Mouse (Mus musculus): ENCODE data around the gene Ppp1r3g. TPM values are rescaled to one million over a fixed set of nuclear protein-coding genes. Genes with fewer than 3 reads are reported as not detected.

Ppp1r3g gene
- under 1 TPM in 1 of 2 experiments, not detected in 1; 0.10 TPM for total RNA-seq (2021)
- long read RNA-seq, experiment 1, result 0 reads
- long read RNA-seq, experiment 2, result 0 reads

- DNase-seq, result no peak
These were observed at the start of gene Ppp1r3g for GRCm38 (mm10) chr13:35958539-35958938. TSS of gene Ppp1r3g (plus strand) at chr13:35958839.

GRCm38 (mm10) chr13:35911476-35911875 lies 47.2 kb upstream of the Ppp1r3g start:
- intact Hi-C loops (cut with DNase I), result no loop called here
- DNase-seq, result no peak

More at GRCm38 (mm10) chr13:35958539-35958938, at the start of gene Ppp1r3g:
- intact Hi-C loops (cut with DNase I), result no loop called here

- no peak for DNase-seq
- intact Hi-C loops (cut with DNase I), result no loop called here
These were observed 20.6 kb upstream of the Ppp1r3g start for GRCm38 (mm10) chr13:35937991-35938390.

DNA sequence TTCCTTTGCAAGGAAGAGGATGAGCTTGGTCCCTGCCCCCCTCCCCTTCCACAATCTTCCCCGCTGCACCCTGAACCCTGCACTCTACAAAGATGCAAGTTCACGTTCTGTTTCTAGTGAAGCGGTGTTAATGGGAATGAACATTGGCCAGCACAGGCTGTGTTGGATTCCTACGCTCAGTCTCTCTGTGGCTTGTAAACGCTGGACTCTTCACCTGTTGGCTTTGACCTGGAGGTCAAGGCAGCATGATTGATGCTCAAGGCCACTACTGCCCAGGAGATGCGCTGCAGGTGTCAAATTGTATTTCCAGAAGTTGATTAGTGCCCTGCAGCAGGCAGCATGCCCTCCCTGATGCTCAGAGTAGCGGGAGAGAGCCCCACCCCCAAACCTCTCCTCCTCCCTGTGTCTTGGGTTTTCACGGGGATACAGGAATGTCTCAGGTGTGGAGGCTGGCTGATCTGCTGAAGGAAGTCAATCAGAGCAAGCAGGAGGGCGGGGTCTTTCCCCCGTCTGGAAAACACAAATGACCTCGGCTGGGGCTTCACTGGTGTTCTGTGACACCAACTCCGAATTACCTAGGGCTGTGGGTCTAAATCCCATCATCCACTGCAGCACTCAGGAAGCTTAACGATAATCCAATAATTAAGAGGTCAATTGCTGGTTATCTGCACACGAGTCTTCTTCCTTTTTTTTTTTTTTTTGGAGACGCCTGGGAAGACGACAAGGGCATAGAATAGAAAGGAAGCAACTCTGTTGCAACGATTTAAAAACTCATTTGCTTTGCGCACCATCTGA lies 18.6 kb upstream of the Ppp1r3g start:
- DNase-seq, result no peak
- intact Hi-C loops (cut with DNase I), result no loop called here

DNA sequence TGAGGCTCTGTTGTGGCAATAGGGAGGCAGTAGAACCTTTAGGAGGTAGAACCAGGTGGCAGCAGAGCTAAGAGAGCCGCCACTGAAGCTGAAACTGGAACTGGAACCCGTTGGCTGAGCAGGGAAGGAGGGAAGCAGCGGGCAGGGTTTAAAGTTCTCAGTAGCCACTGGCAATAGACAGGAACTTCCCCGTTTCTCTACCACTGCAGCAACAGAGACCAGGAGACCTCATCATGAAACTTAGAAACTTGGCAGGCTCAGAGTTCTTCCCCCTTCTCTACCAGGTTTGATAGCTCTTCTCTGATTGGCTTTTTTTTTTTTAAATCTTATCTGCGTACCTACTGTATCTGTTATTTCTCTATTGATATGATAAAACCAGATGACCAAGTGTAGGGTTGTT lies 17.7 kb upstream of the Ppp1r3g start:
- intact Hi-C loops (cut with DNase I), result no loop called here
- no peak for DNase-seq

DNA sequence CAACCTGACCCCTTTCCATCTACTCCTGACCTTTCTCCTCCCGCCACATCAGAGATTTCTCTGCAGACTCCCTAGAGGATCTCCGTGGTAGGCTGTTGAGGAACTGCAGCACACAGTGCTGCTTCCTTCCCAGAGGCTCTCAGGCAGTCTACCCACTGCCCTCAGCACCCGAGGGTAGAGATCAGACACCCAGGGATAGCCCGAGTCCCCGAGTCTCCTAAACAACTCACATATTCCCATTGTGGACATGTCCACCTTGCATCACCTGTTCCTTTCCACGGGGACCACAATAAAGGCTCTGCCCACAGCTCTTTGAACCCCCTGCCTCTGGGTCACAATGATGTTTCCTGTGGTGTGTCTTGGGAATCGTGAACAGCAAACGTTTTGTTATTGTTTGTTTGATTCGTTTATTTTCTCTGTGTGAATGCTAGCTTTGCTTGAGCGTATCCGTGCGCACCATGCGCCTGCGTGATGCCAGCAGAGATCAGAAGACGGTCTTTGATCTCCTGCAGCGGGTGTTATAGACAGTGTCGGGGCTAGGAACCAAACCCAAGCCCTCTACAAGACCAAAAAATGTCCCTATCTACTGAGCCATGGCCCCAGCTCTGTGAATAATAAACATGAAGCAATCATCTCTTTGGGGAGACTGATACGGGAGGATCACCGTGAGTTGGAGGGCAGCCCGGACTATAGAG lies 11.8 kb upstream of the Ppp1r3g start:
- DNase-seq, result no peak
- intact Hi-C loops (cut with DNase I), result no loop called here

DNA sequence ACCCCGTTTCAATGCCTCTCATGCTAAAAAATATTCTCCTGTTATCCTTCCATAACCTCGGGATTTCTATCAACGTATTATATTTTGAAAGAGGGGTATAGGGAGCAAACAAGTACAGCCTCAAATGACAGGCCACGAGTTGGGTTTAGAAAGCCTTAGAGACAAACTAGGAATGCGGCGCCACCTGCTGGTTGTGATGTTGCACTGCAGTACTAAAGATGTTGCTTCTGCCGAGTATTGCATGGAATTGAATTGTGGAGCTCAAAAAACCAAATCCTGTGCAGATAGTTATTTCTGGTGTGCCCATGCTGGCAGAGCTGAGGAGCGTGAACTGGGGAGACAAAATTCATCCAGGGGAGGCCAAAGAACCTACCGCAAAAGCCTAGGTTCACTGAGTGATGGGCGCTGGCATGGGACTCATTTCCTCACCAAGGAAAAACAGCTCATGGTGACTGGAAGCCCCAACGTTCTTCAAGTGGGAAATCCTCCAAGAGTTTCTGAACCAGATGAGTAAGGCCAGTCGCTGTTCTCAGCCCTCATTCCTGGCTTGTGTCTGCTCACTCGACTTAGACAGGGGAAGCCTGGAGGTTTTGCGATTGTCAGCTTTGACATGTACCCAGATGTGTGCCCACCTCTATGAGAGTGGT lies 11.2 kb upstream of the Ppp1r3g start:
- DNase-seq, result peak; percentile 62 to 70
- intact Hi-C loops (cut with DNase I), result no loop called here

GRCm38 (mm10) chr13:35949814-35950455 lies 8.7 kb upstream of the Ppp1r3g start:
- intact Hi-C loops (cut with DNase I), result loop anchor here (2.0 kb wide), 1 partner anchor 177 kb away; no protein-coding TSS in a partner anchor
- no peak for DNase-seq

DNA sequence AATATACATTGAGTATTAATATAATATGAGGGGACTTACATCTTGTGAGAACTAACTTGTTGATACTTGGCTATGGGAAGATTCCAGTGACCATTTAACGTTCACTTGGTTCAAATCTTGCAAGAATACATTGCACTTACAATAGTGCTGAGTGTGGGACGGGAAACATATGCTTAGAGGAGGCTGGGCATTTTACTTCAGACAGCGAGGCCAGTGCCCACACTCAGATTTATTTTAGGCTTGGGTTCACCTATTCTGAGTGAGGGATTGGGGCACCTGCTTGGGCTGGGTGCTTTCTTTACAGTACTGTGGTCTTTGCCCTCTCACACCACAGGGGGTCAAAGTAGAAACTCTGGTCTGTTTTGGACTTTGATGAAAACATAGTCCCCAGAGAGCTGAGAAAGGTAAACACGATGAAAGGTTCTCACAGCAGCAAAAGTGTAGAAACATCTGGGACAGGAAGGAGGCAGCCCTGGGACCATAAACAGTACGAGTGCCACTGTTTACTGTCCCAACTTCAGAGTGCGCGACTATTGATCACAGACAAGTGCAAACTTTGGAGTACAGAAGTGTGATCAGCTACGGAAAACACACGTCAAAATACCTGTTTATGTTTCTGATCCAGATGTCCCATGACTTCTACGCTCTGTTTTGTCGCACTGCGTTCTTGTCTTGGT lies 890 bp downstream of the Ppp1r3g start:
- intact Hi-C loops (cut with DNase I), result no loop called here
- no peak for DNase-seq

DNA sequence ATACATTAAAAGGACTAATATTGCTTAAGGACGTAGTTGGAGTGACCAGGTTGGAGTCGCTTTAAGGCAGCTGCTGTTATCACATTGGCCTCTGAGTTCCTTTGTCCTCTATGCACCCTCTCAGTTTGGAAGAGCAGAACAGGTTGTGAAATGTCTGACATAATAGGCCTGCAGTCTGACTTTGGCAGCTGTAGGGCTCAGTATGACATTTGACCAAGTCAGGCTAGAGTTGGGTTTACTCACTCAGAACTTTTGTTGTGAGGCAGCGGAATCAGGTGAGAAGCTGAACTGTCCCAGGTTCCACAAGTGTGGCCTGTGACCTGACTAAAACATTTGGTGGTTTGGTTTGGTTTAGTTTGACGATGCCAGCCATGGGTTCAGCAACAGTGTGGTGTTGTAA lies 4.9 kb downstream of the Ppp1r3g start:
- intact Hi-C loops (cut with DNase I), result no loop called here
- no peak for DNase-seq

DNA sequence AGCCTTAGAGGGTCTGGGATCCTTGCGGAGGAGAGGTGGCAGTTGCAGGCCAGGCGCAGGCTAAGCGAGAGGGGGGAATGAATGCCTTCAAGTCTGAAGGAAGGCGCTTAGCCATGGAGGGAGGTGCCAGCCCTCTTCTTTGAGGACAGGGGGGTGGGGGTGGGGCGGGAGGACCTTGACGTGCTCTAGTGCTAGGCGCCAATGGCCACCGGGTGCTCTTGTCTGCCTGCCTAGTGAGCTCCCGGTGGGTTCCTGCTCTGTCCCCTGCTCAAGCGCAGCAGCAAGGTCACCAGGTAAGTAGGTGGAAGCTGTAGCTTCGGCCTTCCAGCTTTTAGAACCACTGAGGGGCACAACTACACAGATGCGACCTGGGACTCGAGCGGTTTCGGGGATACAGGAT lies 9.1 kb downstream of the Ppp1r3g start:
- DNase-seq, result no peak
- intact Hi-C loops (cut with DNase I), result no loop called here

- no peak for DNase-seq
These were observed 9.6 kb downstream of the Ppp1r3g start for GRCm38 (mm10) chr13:35968131-35968718.

GRCm38 (mm10) chr13:35968719-35969430 lies 10.2 kb downstream of the Ppp1r3g start:
- peak in 1 of 2 experiments; percentile 25 for DNase-seq
- intact Hi-C loops (cut with DNase I), result no loop called here

More at GRCm38 (mm10) chr13:35968131-35968718, 9.6 kb downstream of the Ppp1r3g start:
- intact Hi-C loops (cut with DNase I), result no loop called here

GRCm38 (mm10) chr13:35969431-35969721 lies 10.7 kb downstream of the Ppp1r3g start:
- intact Hi-C loops (cut with DNase I), result no loop called here
- DNase-seq, result no peak

GRCm38 (mm10) chr13:35969829-35970228 lies 11.2 kb downstream of the Ppp1r3g start:
- intact Hi-C loops (cut with DNase I), result no loop called here
- no peak for DNase-seq

- no peak for DNase-seq
- intact Hi-C loops (cut with DNase I), result no loop called here
These were observed 18.3 kb downstream of the Ppp1r3g start for GRCm38 (mm10) chr13:35976912-35977311.

GRCm38 (mm10) chr13:35980471-35980870 lies 21.8 kb downstream of the Ppp1r3g start:
- intact Hi-C loops (cut with DNase I), result no loop called here
- no peak for DNase-seq

DNA sequence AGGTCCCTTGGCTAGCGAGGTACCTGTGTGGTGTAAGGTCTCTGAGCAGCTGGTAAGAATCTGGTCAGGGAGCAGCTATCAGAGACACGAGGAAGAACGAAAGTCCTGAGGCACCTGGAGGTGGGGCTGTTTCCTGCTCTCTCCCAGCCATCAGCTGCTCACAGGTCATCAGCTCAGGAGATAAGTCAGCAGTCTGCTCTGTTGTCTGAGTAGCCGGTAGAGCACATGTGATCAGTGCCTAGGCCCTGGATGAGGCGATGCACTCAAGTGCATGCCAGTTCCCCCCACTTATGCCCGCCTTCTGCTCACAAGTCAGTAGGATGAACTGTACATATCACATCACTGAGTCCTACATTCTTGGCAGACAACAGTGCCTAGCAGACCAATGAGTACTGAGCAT lies 24.3 kb downstream of the Ppp1r3g start:
- no peak for DNase-seq
- intact Hi-C loops (cut with DNase I), result no loop called here

DNA sequence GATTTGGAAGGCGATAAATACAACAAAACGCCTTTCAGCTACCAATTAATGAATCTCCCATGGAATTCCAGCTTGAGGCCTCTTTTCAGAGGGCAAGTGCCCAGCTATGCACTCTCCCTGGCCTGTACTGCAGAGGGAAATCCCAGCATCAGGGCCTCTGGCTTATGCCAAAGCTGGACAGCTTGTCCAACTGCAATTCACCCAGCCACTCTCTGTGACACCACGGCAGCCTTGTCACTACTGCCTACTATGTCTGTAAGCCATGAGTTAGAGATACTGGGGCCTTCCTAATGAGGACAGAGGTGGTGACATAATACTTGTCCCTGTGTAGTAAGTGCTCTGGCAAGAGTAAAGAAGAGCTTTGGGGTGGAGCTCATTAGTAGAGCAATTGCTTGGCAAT lies 30.7 kb downstream of the Ppp1r3g start:
- no peak for DNase-seq
- intact Hi-C loops (cut with DNase I), result no loop called here

Data from gastrocnemius, postnatal 36 days (tissue).